Mouse (Mus musculus): ENCODE results near the gene Sept9. TPM values are rescaled to one million over a fixed set of nuclear protein-coding genes. Genes with fewer than 3 reads are reported as not detected.

The Sept9 gene
- total RNA-seq, 2 experiments from 2014 or later = 44.6 to 45.7 TPM

GRCm38 (mm10) chr11:117379774-117380173, 180.3 kb downstream of the Sept9 start:
- intact Hi-C loops (cut with DNase I) = no loop called here
- no peak for DNase-seq

DNA sequence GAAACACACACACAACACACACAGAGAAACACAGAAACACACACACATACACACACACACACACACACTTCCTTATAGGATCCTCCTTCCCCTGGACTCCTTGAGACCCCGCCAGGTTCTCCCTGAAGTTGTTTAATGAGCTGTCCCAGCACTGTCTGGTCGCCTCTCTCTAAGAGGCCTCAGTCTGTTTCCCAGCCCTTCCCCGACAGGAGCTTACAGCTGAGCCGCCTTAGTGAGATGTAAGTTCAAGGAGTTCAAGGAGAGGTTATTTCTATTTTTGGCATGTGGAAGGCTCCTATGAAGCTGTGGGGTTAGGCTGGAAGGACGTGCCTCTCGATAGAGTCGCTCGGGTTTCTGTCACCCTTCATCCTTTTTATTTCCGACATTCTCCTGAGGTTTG, 184.8 kb downstream of the Sept9 start:
- no peak for DNase-seq
- intact Hi-C loops (cut with DNase I) = no loop called here

DNA sequence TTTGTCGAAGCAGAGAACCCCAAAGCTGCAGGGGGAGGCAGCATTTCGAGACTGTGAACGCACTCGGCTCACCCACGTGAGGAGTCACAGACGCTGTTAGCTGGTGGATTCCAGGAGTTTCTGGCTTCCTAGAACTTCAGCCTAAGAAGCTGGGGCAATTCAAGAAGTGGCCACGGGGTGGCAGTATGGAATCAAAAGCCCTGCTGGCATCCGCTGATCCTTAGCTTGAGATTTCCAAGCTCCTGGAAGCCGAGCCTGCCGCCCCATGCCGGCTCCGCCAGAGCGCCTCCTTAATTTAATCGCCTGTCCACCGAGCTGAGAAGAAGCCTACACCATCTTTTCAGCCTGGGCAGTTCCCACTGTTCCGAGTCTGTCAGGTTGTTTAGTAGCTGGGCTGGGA, 185.4 kb downstream of the Sept9 start:
- peak; percentile 91 to 95 for DNase-seq
- intact Hi-C loops (cut with DNase I) = loop anchor here (5.0 kb wide), 3 partner anchors 217 to 402 kb away; partner anchors contain the start of gene Tnrc6c

- no peak for DNase-seq
Measured at GRCm38 (mm10) chr11:117385331-117386103, 186.1 kb downstream of the Sept9 start.

DNA sequence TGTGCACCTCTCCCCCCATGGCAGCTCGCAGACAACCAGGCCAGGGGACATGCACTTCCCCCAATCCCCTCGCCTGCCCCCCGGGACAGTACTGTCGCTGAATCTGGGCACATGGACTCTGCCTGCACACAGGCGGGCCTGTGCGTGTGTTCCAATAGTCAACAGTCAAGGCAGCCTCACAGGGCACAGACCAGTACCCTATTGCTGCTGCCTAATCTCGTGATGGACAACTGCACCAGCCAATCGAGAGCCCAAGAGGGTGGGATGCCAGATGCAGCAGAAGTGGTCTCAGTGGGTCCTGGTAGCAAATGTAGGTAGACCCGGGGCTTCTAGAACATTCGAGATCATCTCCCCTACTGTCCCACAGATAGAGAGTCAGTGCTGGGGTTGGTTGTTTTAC, 187.8 kb downstream of the Sept9 start:
- intact Hi-C loops (cut with DNase I) = loop anchor here (2.0 to 5.0 kb wide), 4 partner anchors 215 to 438 kb away; partner anchors contain the start of genes Afmid and Tnrc6c
- no peak for DNase-seq

More at GRCm38 (mm10) chr11:117385331-117386103, 186.1 kb downstream of the Sept9 start:
- intact Hi-C loops (cut with DNase I) = loop anchor here (2.0 to 5.0 kb wide), 4 partner anchors 217 to 439 kb away; partner anchors contain the start of genes Afmid and Tnrc6c

- intact Hi-C loops (cut with DNase I) = loop anchor here (2.0 kb wide), 1 partner anchor 21 kb away; no protein-coding TSS in a partner anchor
Measured at GRCm38 (mm10) chr11:117390001-117390402, 190.5 kb downstream of the Sept9 start.

DNA sequence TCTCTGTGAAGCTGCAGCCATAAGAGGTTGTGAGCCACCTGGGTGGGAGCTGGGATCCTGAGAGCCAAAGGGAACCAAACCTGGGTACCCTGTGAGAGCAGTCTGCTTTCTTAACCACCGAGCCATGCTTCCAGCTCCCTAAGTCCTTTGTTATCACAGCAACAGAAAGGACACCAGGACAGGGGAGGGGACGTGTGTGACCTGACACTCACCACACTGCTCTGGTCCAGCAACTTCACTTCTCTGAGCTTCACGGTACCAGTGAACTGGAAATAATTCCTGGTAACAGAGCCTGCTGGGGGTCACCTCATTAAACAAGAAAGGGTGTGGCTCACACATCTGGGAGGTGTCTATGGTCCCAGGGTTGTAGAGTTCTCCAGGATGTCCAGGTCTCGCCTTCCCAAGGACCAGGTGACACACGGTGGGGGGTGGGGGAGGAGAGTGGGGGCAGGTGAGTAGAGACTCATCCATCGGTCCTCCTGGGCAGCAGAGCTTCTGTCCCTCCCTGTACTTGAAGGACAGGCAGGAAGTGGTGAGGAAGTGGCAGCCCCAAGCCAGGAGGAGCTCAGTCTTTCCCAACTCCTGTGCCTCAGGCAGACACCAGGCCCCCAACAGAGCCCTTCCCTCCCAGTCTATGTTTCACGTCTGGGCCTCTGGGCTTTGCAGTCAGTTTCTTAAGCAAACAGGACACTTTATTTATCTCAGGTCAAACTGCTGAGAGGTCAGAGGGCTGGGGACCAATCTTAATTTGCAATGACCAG, 191.5 kb downstream of the Sept9 start:
- intact Hi-C loops (cut with DNase I) = loop anchor here (2.0 kb wide), 1 partner anchor 20 kb away; no protein-coding TSS in a partner anchor

More at GRCm38 (mm10) chr11:117390001-117390402, 190.5 kb downstream of the Sept9 start:
- peak; percentile 63 to 72 for DNase-seq

GRCm38 (mm10) chr11:117392251-117392650, 192.8 kb downstream of the Sept9 start:
- intact Hi-C loops (cut with DNase I) = no loop called here
- peak in 1 of 2 experiments; percentile 43 for DNase-seq

More for the DNA sequence above, 191.5 kb downstream of the Sept9 start:
- no peak for DNase-seq

GRCm38 (mm10) chr11:117393715-117394114, 194.3 kb downstream of the Sept9 start:
- intact Hi-C loops (cut with DNase I) = no loop called here

DNA sequence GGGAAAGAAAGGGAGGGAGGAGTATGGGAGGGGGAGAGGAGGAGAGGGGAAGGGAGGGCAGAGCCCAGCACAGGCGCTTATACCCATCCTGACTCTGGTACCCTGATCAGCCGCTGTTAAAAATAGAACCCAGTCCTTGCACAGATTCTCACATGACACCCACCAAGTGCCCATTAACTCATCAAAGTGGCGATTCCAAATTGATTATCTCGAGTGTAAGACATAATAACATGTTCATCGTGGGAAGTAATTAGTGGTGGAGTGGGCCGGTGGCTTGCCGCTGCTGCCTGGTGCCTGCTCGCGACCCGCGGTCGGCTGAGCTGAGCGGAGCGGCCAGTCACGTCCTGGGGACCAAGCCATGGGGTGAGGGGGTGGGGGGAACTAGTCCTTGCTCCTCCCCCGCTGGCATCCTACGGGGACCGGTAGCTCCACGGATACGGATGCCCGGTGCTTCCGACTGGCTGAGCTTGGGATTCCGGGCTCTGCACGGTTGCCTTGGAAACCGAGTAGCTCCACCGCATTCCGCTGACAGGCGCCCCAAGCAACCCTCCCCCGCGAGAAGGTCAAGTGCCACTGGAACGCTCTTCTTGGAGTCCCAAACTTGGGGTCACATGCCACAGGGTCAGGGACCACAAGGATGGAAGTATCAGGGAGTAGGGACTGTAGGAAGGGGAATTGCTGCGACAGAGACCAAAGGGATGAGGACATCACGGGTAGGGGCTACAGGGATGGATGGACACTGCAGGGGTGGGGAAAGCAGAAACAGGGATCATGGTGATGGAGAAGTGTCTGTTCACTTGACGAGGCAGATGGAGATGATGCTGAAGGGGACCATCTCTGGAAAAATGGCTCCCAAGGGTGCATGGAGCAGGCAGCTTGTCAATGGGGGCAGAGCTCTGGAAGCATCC, 195.0 kb downstream of the Sept9 start:
- DNase-seq = no peak
- intact Hi-C loops (cut with DNase I) = no loop called here

More at GRCm38 (mm10) chr11:117393715-117394114, 194.3 kb downstream of the Sept9 start:
- DNase-seq = no peak

GRCm38 (mm10) chr11:117395228-117395627, 195.8 kb downstream of the Sept9 start:
- intact Hi-C loops (cut with DNase I) = no loop called here

GRCm38 (mm10) chr11:117396929-117397328, 197.5 kb downstream of the Sept9 start:
- intact Hi-C loops (cut with DNase I) = no loop called here
- no peak for DNase-seq

More at GRCm38 (mm10) chr11:117395228-117395627, 195.8 kb downstream of the Sept9 start:
- DNase-seq = no peak

GRCm38 (mm10) chr11:117397755-117398154, 198.3 kb downstream of the Sept9 start:
- intact Hi-C loops (cut with DNase I) = no loop called here
- DNase-seq = no peak

GRCm38 (mm10) chr11:117398191-117398590, 198.7 kb downstream of the Sept9 start:
- intact Hi-C loops (cut with DNase I) = no loop called here
- no peak for DNase-seq

- intact Hi-C loops (cut with DNase I) = no loop called here
- DNase-seq = no peak
Measured at GRCm38 (mm10) chr11:117401583-117402367, 202.3 kb downstream of the Sept9 start.

DNA sequence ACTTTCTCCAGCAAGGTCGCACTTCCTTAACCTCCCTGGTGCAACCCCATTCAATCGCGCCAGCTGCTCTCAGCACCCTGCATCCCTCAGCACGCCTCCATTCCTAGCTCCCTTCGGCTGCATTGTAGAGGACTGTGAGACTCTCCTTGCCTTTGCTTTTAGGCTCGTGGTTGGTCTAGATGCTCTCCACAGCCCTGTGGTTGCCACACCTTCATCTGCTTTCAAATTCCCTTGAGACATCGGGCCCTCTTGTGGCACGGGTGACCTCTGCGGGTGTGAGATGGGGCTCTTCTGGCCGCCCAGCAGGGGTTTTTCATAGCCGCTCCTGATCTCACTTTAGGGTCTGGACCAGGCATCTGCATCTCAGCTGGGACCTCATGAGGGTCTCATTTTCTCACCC, 203.1 kb downstream of the Sept9 start:
- intact Hi-C loops (cut with DNase I) = no loop called here
- DNase-seq = no peak

DNA sequence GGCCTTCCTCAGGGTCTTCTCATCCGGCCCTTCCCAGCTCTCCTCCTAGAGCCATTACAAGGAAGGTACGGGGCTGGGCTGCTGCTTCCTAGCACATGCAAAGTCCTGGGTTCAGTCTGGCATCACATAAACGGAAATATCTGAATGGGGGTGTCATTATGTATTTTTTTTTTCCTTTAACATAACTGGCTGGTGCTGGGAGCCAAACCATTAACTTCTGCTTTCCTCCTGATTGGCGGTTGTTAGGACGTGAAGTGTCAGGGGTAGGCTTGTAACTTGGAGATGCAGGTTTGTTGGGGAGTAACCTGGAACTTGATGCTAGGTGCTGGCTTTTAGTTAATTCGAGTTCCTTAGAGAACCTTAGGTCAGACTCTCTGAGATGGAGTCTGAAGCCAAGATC, 203.6 kb downstream of the Sept9 start:
- DNase-seq = no peak
- intact Hi-C loops (cut with DNase I) = no loop called here

DNA sequence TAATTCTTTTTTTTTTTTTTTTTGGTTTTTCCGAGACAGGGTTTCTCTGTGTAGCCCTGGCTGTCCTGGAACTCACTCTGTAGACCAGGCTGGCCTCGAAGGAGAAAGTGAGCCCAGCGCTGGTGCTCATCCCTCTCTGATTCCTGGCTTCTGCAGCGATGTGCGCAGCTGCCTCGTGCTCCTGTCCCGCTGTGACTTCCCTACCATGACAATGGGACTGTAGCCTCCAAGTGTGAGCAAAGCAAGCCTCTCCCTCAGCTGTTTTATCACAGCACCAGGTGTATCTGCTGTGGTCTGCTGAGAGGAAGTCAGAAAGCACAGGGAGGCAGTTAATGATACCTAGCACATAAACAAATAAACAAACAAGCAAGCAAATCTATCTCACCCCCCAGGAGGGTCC, 204.3 kb downstream of the Sept9 start:
- DNase-seq = no peak
- intact Hi-C loops (cut with DNase I) = no loop called here

- intact Hi-C loops (cut with DNase I) = no loop called here
- DNase-seq = no peak
Measured at GRCm38 (mm10) chr11:117406711-117407110, 207.2 kb downstream of the Sept9 start.

Measured in heart, postnatal 14 days (tissue).